Mouse (Mus musculus) myocyte (in vitro differentiated cells): ENCODE results near the gene Eno1.

ENCODE experiments used
- E2F4 ChIP-seq: IDR thresholded peaks from one replicate; pipeline ENCODE4 v1.6.1; 2011; ENCODE audit warnings: mild to moderate bottlenecking, control low read depth, moderate library complexity; ENCODE audit not compliant: insufficient read depth
- MAX ChIP-seq: IDR thresholded peaks from one replicate; pipeline ENCODE4 v1.6.1; 2011; ENCODE audit warnings: low read depth, mild to moderate bottlenecking, control low read depth
- USF1 ChIP-seq: IDR thresholded peaks from one replicate; pipeline ENCODE4 v1.6.1; 2011; ENCODE audit warnings: low read depth, mild to moderate bottlenecking, control low read depth, moderate library complexity

- TF ChIP-seq MAX (no peak), USF1 (no peak), E2F4 (no peak)
Measured at GRCm38 (mm10) chr4:150212553-150212971, 24.0 kb upstream of the Eno1 start.
